Mouse (Mus musculus): ENCODE data around the gene Sorbs1.

Sorbs1 gene

GRCm38 (mm10) chr19:40406661-40407060 is 106.9 kb downstream of the Sorbs1 start:
- DNase-seq = peak; percentile 56 to 60

GRCm38 (mm10) chr19:40405808-40406207 is 107.8 kb downstream of the Sorbs1 start:
- peak; percentile 64 to 80 for DNase-seq

- DNase-seq = peak in 1 of 2 experiments; percentile 45
These were observed 109.0 kb downstream of the Sorbs1 start for GRCm38 (mm10) chr19:40404582-40404981.

- peak; percentile 40 to 67 for DNase-seq
These were observed 109.6 kb downstream of the Sorbs1 start for GRCm38 (mm10) chr19:40403999-40404398.

- DNase-seq = peak; percentile 71 to 73
These were observed 111.2 kb downstream of the Sorbs1 start for GRCm38 (mm10) chr19:40402155-40402963.

GRCm38 (mm10) chr19:40401213-40401612 is 112.4 kb downstream of the Sorbs1 start:
- peak; percentile 32 to 55 for DNase-seq

- DNase-seq = peak; percentile 39 to 50
These were observed 113.1 kb downstream of the Sorbs1 start for GRCm38 (mm10) chr19:40400426-40401030.

GRCm38 (mm10) chr19:40395757-40396661 is 117.6 kb downstream of the Sorbs1 start:
- DNase-seq = peak in 1 of 2 experiments; percentile 28

GRCm38 (mm10) chr19:40395321-40395695 is 118.3 kb downstream of the Sorbs1 start:
- no peak for DNase-seq

GRCm38 (mm10) chr19:40394555-40395320 is 118.8 kb downstream of the Sorbs1 start:
- peak; percentile 39 to 61 for DNase-seq

GRCm38 (mm10) chr19:40392795-40393392 is 120.7 kb downstream of the Sorbs1 start:
- peak in 1 of 2 experiments; percentile 51 for DNase-seq

- peak; percentile 84 to 90 for DNase-seq
These were observed 122.1 kb downstream of the Sorbs1 start for GRCm38 (mm10) chr19:40391469-40391868.

GRCm38 (mm10) chr19:40386916-40387315 is 126.7 kb downstream of the Sorbs1 start:
- no peak for DNase-seq

GRCm38 (mm10) chr19:40385334-40385733 is 128.2 kb downstream of the Sorbs1 start:
- no peak for DNase-seq

GRCm38 (mm10) chr19:40383931-40384330 is 129.6 kb downstream of the Sorbs1 start:
- DNase-seq = peak in 1 of 2 experiments; percentile 50

- peak in 1 of 2 experiments; percentile 24 for DNase-seq
These were observed 132.9 kb downstream of the Sorbs1 start for GRCm38 (mm10) chr19:40380656-40381055.

- no peak for DNase-seq
These were observed 133.6 kb downstream of the Sorbs1 start for GRCm38 (mm10) chr19:40380005-40380404.

- DNase-seq = no peak
These were observed 134.5 kb downstream of the Sorbs1 start for GRCm38 (mm10) chr19:40379081-40379480.

GRCm38 (mm10) chr19:40377632-40378031 is 135.9 kb downstream of the Sorbs1 start:
- no peak for DNase-seq

GRCm38 (mm10) chr19:40376566-40377281 is 136.9 kb downstream of the Sorbs1 start:
- no peak for DNase-seq

GRCm38 (mm10) chr19:40374720-40375119 is 138.9 kb downstream of the Sorbs1 start:
- no peak for DNase-seq

All from kidney, postnatal 36 days (tissue).